Mouse (Mus musculus): ENCODE results near the gene Ube3b.

Ube3b gene

DNA sequence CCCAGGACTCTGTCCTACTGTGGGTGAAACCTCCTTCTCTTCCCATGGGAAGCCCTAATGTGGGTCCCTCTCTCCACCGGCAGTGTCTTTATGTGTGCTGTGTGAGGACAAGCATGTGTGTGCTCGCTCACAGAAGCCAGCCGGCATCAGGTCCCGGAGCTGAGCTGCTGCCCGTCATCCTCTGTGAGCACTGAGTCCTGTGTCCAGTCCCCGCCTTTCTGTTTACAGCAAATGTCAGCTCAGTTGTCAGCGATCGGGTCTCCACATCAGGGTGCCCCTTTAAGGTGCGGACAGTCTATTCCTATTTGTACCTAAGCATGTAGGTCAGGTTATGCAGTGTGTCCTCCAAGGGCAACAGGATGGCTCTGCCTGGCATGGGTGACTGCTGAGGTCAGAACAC, 6.8 kb upstream of the Ube3b start:
- DNase-seq (ENCODE audit: low read depth, low spot score) = no peak

DNA sequence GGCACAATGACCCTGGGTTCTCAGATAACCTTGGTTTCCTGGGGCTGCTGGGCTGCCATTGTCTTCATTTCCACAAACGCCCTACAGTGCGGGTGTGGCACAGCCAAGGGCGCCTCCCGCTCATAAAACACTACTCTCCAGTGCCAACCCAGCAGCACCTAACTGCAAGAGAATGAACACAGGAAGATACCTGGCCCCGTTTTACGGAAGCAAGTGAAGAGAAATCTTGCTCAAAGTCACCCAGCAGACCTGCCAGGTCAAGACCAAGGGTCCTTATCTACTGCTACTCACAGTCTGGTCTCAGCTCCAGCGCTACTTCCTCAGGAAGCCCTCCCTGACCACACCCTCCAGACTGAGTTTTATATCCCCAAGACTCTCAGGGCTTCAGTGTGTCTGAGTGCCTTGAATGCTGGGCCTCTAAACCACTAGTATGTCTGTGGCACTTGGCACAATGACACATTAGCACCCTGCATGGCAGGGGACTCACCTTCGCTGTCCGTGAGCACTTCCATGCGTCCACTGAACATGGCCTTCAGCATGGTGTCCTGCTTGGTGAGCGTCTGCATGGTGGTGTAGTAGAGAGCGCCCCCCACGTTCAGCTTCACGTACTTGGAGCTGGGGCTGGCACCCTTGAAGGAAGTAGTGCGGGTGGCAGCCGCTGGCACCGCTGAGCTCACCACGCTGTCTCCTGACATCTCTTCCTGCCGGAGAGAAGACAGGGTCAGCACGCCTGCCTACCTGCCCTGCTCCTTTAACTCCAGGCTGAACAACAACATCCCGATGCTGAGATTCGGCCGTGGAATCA, 5.8 kb upstream of the Ube3b start:
- DNase-seq (ENCODE audit: low read depth, low spot score) = no peak

- no peak for DNase-seq (ENCODE audit: low read depth, low spot score)
Measured at GRCm38 (mm10) chr5:114378177-114378920, 2.1 kb upstream of the Ube3b start.

DNA sequence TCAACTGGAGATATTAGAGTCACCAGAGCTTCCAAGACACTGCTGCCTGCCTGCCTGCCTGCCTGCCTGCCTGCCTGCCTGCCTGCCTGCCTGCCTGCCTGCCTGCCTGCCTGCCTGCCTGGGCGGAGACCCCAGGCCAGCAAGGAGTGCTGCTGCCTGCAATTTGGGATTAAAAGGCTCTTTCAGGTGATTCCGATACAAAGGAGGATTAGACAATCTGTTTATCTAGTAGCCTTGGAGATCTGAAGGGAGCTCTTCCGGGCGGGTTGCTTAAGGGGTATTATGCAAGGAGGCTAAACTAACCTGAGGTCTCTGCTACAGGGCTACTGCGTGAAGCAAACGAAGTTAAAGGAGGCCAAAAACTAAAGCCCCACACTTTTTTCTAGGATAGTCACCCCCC, 1.5 kb upstream of the Ube3b start:
- DNase-seq (ENCODE audit: low read depth, low spot score) = no peak

- DNase-seq (ENCODE audit: low read depth, low spot score) = no peak
Measured at GRCm38 (mm10) chr5:114379763-114380162, 644 bp upstream of the Ube3b start.

GRCm38 (mm10) chr5:114381013-114381351, 575 bp downstream of the Ube3b start:
- DNase-seq (ENCODE audit: low read depth, low spot score) = no peak

DNA sequence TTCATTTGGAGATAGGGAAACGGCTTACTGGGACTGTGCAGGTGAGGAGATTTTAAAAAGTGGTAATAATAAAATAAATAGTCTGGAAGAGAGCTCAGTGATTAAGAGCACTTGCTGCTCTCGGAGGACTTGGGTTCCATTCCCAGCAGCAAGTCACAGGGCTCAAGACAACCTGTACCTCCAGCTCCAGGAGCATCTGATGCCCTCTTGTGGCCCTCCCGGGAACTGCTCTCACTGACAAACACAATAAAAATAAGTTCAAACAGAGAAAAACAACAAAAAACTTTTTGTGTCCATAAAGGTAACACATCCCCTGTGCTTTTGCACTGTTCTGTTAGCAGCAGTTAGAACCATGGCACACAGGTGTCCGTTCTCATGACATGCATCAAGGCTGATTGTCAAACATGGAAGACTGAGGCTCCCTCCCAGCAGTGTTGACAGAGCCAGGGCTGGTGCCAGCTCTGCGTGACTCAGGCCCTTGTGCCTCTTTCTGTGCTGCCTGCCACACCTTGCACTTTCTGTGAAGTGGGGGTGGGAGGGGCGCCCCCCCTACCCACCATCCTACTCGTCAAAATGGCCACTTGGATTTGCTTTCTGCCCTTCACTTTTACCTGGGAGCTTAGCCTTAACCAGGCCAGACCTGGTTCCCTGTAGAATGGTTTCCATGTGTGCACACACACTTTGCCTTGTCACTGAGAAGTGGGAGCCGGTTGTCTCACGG, 2.9 kb downstream of the Ube3b start:
- DNase-seq (ENCODE audit: low read depth, low spot score) = no peak

- DNase-seq (ENCODE audit: low read depth, low spot score) = no peak
Measured at GRCm38 (mm10) chr5:114384448-114384847, 4.0 kb downstream of the Ube3b start.

GRCm38 (mm10) chr5:114393169-114393568, 12.8 kb downstream of the Ube3b start:
- DNase-seq (ENCODE audit: low read depth, low spot score) = no peak

DNA sequence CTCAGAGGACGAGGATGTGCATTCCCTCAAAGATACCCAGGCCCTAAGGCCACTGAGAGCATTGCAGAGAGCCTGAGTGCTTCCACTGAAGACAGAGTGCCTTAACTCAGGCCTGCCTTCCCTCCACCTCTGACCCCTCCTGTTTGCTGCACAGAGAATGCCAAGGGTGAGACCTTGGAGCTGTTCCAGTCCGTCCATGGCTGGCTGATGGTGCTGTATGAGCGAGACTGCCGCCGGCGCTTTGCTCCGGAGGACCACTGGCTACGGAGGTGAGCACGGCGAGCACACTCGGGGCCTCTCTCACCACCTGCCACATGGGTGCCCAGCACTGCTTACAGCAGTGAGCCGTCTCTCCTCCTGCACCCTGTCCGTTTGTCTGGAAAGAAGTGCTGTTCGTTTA, 26.2 kb downstream of the Ube3b start:
- no peak for DNase-seq (ENCODE audit: low read depth, low spot score)

DNA sequence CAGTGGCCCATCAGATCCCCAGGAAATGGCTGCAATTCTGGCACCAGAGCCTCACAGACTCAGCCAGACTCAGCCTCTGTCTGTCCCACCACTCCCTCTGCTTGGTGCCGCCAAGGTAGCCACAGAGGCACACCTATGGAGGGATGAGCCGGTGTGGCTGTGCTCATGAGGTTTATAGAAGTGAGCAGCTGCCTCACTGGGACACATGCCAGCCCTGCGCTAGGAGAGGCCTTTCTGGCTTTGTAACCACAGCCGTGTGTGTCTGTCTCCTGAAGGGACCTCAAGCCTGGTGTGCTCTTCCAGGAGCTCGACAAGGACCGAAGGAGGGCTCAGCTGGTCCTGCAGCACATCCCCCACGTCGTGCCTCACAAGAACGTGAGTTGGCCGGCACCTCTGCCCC, 26.9 kb downstream of the Ube3b start:
- DNase-seq (ENCODE audit: low read depth, low spot score) = no peak

DNA sequence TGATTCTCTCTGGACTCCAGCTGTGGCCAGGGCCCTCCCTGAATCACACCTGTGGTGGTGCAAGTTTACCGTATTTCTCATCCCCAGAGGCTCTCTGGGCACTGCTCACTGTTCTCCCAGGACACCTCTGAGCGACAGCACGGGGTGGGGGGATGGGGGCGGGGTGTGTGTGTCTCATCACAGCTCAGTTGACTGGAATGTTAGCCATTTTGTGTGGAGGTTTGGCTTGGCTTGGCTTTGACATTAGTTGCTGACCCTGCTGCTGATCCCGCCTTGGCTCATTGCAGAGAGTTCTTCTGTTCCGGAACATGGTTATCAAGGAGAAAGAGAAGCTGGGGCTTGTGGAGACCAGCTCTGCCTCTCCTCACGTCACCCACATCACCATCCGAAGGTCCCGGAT, 27.4 kb downstream of the Ube3b start:
- DNase-seq (ENCODE audit: low read depth, low spot score) = no peak

DNA sequence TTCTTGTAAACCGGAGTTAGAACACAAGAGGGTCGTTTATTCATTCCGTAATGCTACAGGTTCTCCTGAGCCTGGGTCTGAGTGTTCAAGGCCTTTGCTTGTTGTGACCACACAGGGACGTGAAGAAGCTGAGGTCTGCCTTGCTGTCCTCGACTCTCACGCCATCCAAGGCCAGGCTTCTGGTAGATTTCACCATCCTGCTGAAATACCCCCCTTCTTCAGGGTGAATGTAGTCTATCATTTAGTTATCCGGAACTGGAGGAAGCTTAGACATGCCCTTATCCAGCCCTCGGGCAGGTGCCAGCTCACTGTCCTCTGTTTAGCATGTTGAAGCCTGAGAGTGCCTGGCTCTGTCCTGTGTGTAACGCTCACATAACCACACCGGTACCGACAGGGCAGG, 28.4 kb downstream of the Ube3b start:
- DNase-seq (ENCODE audit: low read depth, low spot score) = no peak

DNA sequence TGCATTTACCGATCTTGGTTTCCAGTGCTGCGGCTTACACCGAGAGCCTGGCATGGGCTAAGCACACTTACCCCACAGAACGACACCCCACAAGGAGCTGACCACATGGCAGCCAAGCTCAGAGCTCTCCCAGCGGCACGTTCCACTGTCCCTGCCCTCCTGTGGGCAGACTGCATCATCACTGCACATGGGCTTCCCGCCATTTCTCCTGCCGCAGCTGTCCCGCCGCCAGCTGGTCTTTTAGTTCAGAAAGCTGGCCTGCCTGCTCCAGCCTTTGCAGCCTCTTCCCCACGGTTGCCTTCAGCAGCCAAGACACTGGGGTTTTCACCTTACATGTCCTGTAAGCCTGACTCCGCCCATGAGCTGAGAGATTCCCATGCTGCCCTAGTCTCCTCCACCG, 30.0 kb downstream of the Ube3b start:
- no peak for DNase-seq (ENCODE audit: low read depth, low spot score)

- no peak for DNase-seq (ENCODE audit: low read depth, low spot score)
Measured at GRCm38 (mm10) chr5:114412361-114412998, 32.1 kb downstream of the Ube3b start.

GRCm38 (mm10) chr5:114413067-114413735, 32.8 kb downstream of the Ube3b start:
- DNase-seq (ENCODE audit: low read depth, low spot score) = no peak

DNA sequence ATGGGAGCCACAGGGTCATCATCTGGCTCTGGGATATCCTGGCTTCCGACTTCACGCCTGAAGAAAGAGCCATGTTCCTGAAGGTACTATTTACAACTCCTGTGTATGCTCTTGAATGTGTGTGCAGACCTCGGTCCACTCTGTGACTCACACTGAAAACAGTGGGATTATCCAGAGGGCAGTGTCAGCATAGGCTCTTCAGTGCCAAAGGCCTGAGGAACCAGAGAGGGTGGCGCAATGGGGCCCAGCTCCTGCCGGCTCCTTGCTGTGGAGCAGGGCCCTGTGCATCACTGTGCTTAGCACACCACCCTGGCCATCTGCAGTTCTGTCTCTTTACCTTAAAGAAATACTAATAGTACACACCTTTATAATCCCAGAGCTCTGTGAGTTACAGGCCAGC, 35.2 kb downstream of the Ube3b start:
- no peak for DNase-seq (ENCODE audit: low read depth, low spot score)

GRCm38 (mm10) chr5:114416855-114417254, 36.4 kb downstream of the Ube3b start:
- no peak for DNase-seq (ENCODE audit: low read depth, low spot score)

DNA sequence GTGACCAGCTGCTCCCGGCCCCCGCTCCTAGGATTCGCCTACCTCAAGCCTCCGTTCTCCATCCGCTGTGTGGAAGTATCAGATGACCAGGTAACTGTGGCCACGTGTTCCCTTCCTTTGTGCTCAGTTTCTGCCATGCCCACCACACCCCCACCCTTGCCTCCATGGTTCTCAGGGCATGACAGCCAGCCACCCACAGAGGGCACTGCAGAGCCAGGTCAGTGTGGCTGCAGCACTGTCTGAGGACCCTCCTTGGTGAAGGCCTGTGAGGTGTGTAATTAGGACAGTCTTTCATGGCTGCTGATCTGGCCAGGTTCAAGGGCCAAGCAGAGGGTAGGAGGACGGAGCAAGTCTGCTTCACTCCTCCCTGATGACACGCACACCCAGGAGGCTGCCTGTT, 38.1 kb downstream of the Ube3b start:
- DNase-seq (ENCODE audit: low read depth, low spot score) = no peak

GRCm38 (mm10) chr5:114421561-114422298, 41.3 kb downstream of the Ube3b start:
- DNase-seq (ENCODE audit: low read depth, low spot score) = no peak

GRCm38 (mm10) chr5:114422591-114422990, 42.2 kb downstream of the Ube3b start:
- DNase-seq (ENCODE audit: low read depth, low spot score) = no peak

All from WW6 (cell line).